Mouse (Mus musculus): Measurements from ENCODE around the gene Trpv6. TPM values are rescaled to one million over a fixed set of nuclear protein-coding genes. Genes with fewer than 3 reads are reported as not detected.

Gene Trpv6
- not detected for total RNA-seq (2021)
- long read RNA-seq, experiment 1 = 0 reads
- long read RNA-seq, experiment 2 = 0 reads

GRCm38 (mm10) chr6:41636178-41636577 is at the start of gene Trpv6:
TSS of gene Trpv6 (minus strand) at chr6:41636405.
- no peak for DNase-seq

- no peak for DNase-seq
Observed at GRCm38 (mm10) chr6:41685596-41685995, 49.4 kb upstream of the Trpv6 start.

- no peak for DNase-seq
Observed at GRCm38 (mm10) chr6:41684911-41685310, 48.7 kb upstream of the Trpv6 start.

GRCm38 (mm10) chr6:41684131-41684530 is 47.9 kb upstream of the Trpv6 start, which contains the start of gene Llcfc1:
TSS of gene Llcfc1 (plus strand) at chr6:41684431.
- no peak for DNase-seq

GRCm38 (mm10) chr6:41681656-41682055 is 45.5 kb upstream of the Trpv6 start:
- no peak for DNase-seq

- no peak for DNase-seq
Observed at GRCm38 (mm10) chr6:41680669-41681068, 44.5 kb upstream of the Trpv6 start, which contains the start of gene Trpv5. TSS of gene Trpv5 (minus strand) at chr6:41680769.

- no peak for DNase-seq
Observed at GRCm38 (mm10) chr6:41676530-41676929, 40.3 kb upstream of the Trpv6 start.

- no peak for DNase-seq
Observed at GRCm38 (mm10) chr6:41662320-41662719, 26.1 kb upstream of the Trpv6 start.

GRCm38 (mm10) chr6:41658487-41658886 is 22.3 kb upstream of the Trpv6 start:
- no peak for DNase-seq

- DNase-seq = no peak
Observed at GRCm38 (mm10) chr6:41654648-41655047, 18.4 kb upstream of the Trpv6 start.

- DNase-seq = no peak
Observed at GRCm38 (mm10) chr6:41653173-41653572, 17.0 kb upstream of the Trpv6 start.

GRCm38 (mm10) chr6:41646672-41647071 is 10.5 kb upstream of the Trpv6 start:
- no peak for DNase-seq

GRCm38 (mm10) chr6:41646220-41646619 is 10.0 kb upstream of the Trpv6 start:
- no peak for DNase-seq

GRCm38 (mm10) chr6:41643227-41643626 is 7.0 kb upstream of the Trpv6 start:
- DNase-seq = no peak

- no peak for DNase-seq
Observed at GRCm38 (mm10) chr6:41642765-41643164, 6.6 kb upstream of the Trpv6 start.

- no peak for DNase-seq
Observed at GRCm38 (mm10) chr6:41641173-41641866, 5.1 kb upstream of the Trpv6 start.

- DNase-seq = no peak
Observed at GRCm38 (mm10) chr6:41640449-41640848, 4.2 kb upstream of the Trpv6 start.

- no peak for DNase-seq
Observed at GRCm38 (mm10) chr6:41637927-41638506, 1.8 kb upstream of the Trpv6 start.

GRCm38 (mm10) chr6:41637393-41637792 is 1.2 kb upstream of the Trpv6 start:
- DNase-seq = no peak

- no peak for DNase-seq
Observed at GRCm38 (mm10) chr6:41635211-41635610, 994 bp downstream of the Trpv6 start.

- DNase-seq = no peak
Observed at GRCm38 (mm10) chr6:41631549-41631948, 4.7 kb downstream of the Trpv6 start.

GRCm38 (mm10) chr6:41630791-41631190 is 5.4 kb downstream of the Trpv6 start:
- DNase-seq = no peak

GRCm38 (mm10) chr6:41628180-41628579 is 8.0 kb downstream of the Trpv6 start:
- DNase-seq = no peak

GRCm38 (mm10) chr6:41622661-41623060 is 13.5 kb downstream of the Trpv6 start:
- DNase-seq = no peak
